Mouse (Mus musculus) cortical plate, adult 2 months (tissue): ENCODE data around the gene Prpf6.

Experiments used
- CTCF ChIP-seq: fragments of 200-500 bp; IDR thresholded peaks from 2 replicates; pipeline ENCODE4 v1.5.1; 2011; ENCODE audit warnings: mild to moderate bottlenecking, control low read depth, low read length; ENCODE audit not compliant: insufficient read depth; ENCODE audit errors: extremely low read depth
- POLR2A ChIP-seq: fragments of 200-500 bp; IDR thresholded peaks from 2 replicates; pipeline ENCODE4 v1.6.1; 2011; ENCODE audit warnings: mild to moderate bottlenecking, low read length, control low read depth; ENCODE audit not compliant: insufficient read depth; ENCODE audit errors: extremely low read depth

- TF ChIP-seq CTCF: no peak
- TF ChIP-seq POLR2A: no peak
These were observed 105.2 kb downstream of the Prpf6 start for GRCm38 (mm10) chr2:181696801-181697420.
